Mouse (Mus musculus) CH12.LX (cell line): ENCODE measurements around the gene Gm19684. TPM values are rescaled to one million over a fixed set of nuclear protein-coding genes. Genes with fewer than 3 reads are reported as not detected.
"Not testable (repeated sequence)": the region's sequence is repeated elsewhere in the genome, so short reads cannot be mapped to it uniquely, and the experiment has no call there.

Experiments used
- DNase-seq: peaks from one replicate; pipeline ENCODE4 v3.0.0-alpha.2; 2013; ENCODE audit errors: extremely low read depth
- H3K27ac ChIP-seq: 2 replicates; pipeline ENCODE4 v1.5.1; 2012; ENCODE audit warnings: low read depth, mild to moderate bottlenecking, control low read depth, moderate library complexity; ENCODE audit not compliant: insufficient read depth
- H3K27me3 ChIP-seq: replicated peaks from 2 replicates; pipeline ENCODE3; 2012; ENCODE audit warnings: inconsistent platforms
- H3K36me3 ChIP-seq, 2 experiments: replicated peaks in 1 of 2; 2 replicates each; pipeline versions ENCODE3 to v1.6.1; 2012; ENCODE audit warnings: inconsistent platforms in 1 of 2, low read length in 1 of 2, mild to moderate bottlenecking in 1 of 2, mixed read lengths in 1 of 2, moderate library complexity in 1 of 2; ENCODE audit not compliant: control insufficient read depth in 1 of 2, insufficient read depth in 1 of 2
- H3K4me1 ChIP-seq, 2 experiments: 2 replicates each; pipeline ENCODE4 v1.6.1; 2012; ENCODE audit warnings: inconsistent platforms in 1 of 2, moderate library complexity in 1 of 2; ENCODE audit not compliant: insufficient read depth in 2 of 2, control insufficient read depth in 1 of 2
- H3K4me2 ChIP-seq: 2 replicates; pipeline ENCODE4 v1.6.1; 2012; ENCODE audit warnings: low read depth, mild to moderate bottlenecking, control low read depth; ENCODE audit not compliant: poor library complexity, insufficient read depth, severe bottlenecking
- H3K4me3 ChIP-seq, 3 experiments: fragments of 150-350 bp in 1 of 3; sonication (generic) in 1 of 3; replicated peaks in 1 of 3; 2 replicates each; pipeline versions ENCODE3 to v1.5.1; 2011 to 2012; ENCODE audit warnings: low read depth in 2 of 3, low read length in 2 of 3, mild to moderate bottlenecking in 2 of 3, moderate library complexity in 2 of 3, control low read depth in 1 of 3, improper control_type of control experiment in 1 of 3, inconsistent platforms in 1 of 3, mixed read lengths in 1 of 3; ENCODE audit not compliant: poor library complexity in 1 of 3
- H3K79me2 ChIP-seq: replicated peaks from 2 replicates; pipeline ENCODE4 v1.6.1; 2012; ENCODE audit warnings: mild to moderate bottlenecking, moderate library complexity; ENCODE audit not compliant: control insufficient read depth, poor library complexity, insufficient read depth, severe bottlenecking; ENCODE audit errors: extremely low read depth
- H3K9ac ChIP-seq: 2 replicates; pipeline ENCODE4 v1.6.1; 2012; ENCODE audit warnings: low read depth, mild to moderate bottlenecking, control low read depth, moderate library complexity; ENCODE audit not compliant: insufficient read depth
- H3K9me3 ChIP-seq: replicated peaks from 2 replicates; pipeline ENCODE3; 2012; ENCODE audit warnings: low read length, inconsistent platforms, mixed read lengths
- E2F4 ChIP-seq: IDR thresholded peaks from 2 replicates; pipeline ENCODE4 v1.6.1; 2011; ENCODE audit warnings: low read depth, low read length, improper control_type of control experiment; ENCODE audit not compliant: insufficient replicate concordance
- ETS1 ChIP-seq: conservative IDR thresholded peaks from 2 replicates; pipeline ENCODE4 v1.6.1; 2012; ENCODE audit warnings: low read depth, mild to moderate bottlenecking, inconsistent platforms, low read length, improper control_type of control experiment, moderate library complexity
- GABPA ChIP-seq: IDR thresholded peaks from 2 replicates; pipeline ENCODE4 v1.6.1; 2012; ENCODE audit warnings: low read depth, low read length, improper control_type of control experiment, inconsistent platforms; ENCODE audit not compliant: insufficient replicate concordance
- HCFC1 ChIP-seq: IDR thresholded peaks from 2 replicates; pipeline ENCODE4 v1.6.1; 2012; ENCODE audit warnings: low read depth, mild to moderate bottlenecking, inconsistent platforms, low read length, improper control_type of control experiment
- IRF4 ChIP-seq: IDR thresholded peaks from 2 replicates; pipeline ENCODE4 v1.6.1; 2014; ENCODE audit warnings: low read depth, mild to moderate bottlenecking, inconsistent platforms, low read length, improper control_type of control experiment
- JUN ChIP-seq: IDR thresholded peaks from 2 replicates; pipeline ENCODE4 v1.6.1; 2011; ENCODE audit warnings: low read depth, mild to moderate bottlenecking, low read length, improper control_type of control experiment, moderate library complexity; ENCODE audit not compliant: insufficient read depth
- MAFK ChIP-seq: IDR thresholded peaks from 2 replicates; pipeline ENCODE4 v1.6.1; 2011; ENCODE audit warnings: low read length, improper control_type of control experiment; ENCODE audit not compliant: insufficient replicate concordance
- NRF1 ChIP-seq: IDR thresholded peaks from 2 replicates; pipeline ENCODE4 v1.6.1; 2014; ENCODE audit warnings: low read depth, mild to moderate bottlenecking, inconsistent platforms, low read length, improper control_type of control experiment, moderate library complexity
- PAX5 ChIP-seq: IDR thresholded peaks from 2 replicates; pipeline ENCODE4 v1.6.1; 2012; ENCODE audit warnings: low read length, inconsistent platforms, mixed read lengths
- POLR2AphosphoS2 ChIP-seq: IDR thresholded peaks from 2 replicates; pipeline ENCODE4 v1.6.1; 2011; ENCODE audit warnings: low read depth, low read length, improper control_type of control experiment
- RAD21 ChIP-seq: IDR thresholded peaks from 2 replicates; pipeline ENCODE4 v1.6.1; 2011; ENCODE audit warnings: low read depth, mild to moderate bottlenecking, low read length, improper control_type of control experiment, moderate library complexity
- SIN3A ChIP-seq: IDR thresholded peaks from 2 replicates; pipeline ENCODE4 v1.6.1; 2012; ENCODE audit warnings: low read length, improper control_type of control experiment, inconsistent platforms
- TBP ChIP-seq: conservative IDR thresholded peaks from 2 replicates; pipeline ENCODE4 v1.6.1; 2011; ENCODE audit warnings: low read depth, low read length, improper control_type of control experiment
- TCF12 ChIP-seq: IDR thresholded peaks from 2 replicates; pipeline ENCODE4 v1.6.1; 2014; ENCODE audit warnings: low read depth, mild to moderate bottlenecking, inconsistent platforms, low read length, improper control_type of control experiment
- ZKSCAN1 ChIP-seq: IDR thresholded peaks from 2 replicates; pipeline ENCODE4 v1.6.1; 2012; ENCODE audit warnings: low read depth, inconsistent platforms, low read length, improper control_type of control experiment, borderline replicate concordance
- dilution Hi-C: fragments of 300-500 bp; cut with MboI; formaldehyde crosslinking; loops from 2 replicates; pipeline ENCODE4 v1.14.3; 2020; ENCODE audit warnings: low sequenced_read_pairs; ENCODE audit not compliant: extremely low pct_unique_long_range_greater_than_20kb, extremely low pct_ligation_motif_present
- in situ Hi-C: fragments of 300-500 bp; cut with MboI; formaldehyde crosslinking; loops from 3 replicates; pipeline ENCODE4 v1.14.3; 2019; ENCODE audit warnings: low sequenced_read_pairs, low pct_ligation_motif_present, low pct_unique_long_range_greater_than_20kb, mixed read lengths
- polyA plus RNA-seq: library from polyadenylated mRNA; unstranded; fragments of >175 nt; gene quantifications from 2 replicates; pipeline ENCODE4 v1.2.1, GENCODE M21; 2012; ENCODE audit warnings: low read depth; ENCODE audit not compliant: insufficient read length
- total RNA-seq, 2 experiments: library from RNA; depleted of rRNA; stranded (reverse); fragments of 300-350 nt in 1 of 2; fragments of >200 nt in 1 of 2; gene quantifications; 2 replicates each; pipeline ENCODE4 v1.2.3; 2012 to 2014

Gene Gm19684
- total and polyA plus RNA-seq, 3 experiments, result 0.35 to 0.93 (median 0.55) TPM

- H3K9ac ChIP-seq, H3K4me2 ChIP-seq, H3K36me3 ChIP-seq, H3K79me2 ChIP-seq, H3K9me3 ChIP-seq, H3K4me1 ChIP-seq, dilution Hi-C loops, H3K27ac ChIP-seq, DNase-seq, H3K4me3 ChIP-seq, H3K27me3 ChIP-seq: not testable (repeated sequence)
- in situ Hi-C loops, result loop anchor here (10.0 kb wide), 1 partner anchor 56 kb away; no protein-coding TSS in a partner anchor
Observed at GRCm38 (mm10) chr17:36151200-36151599, 29.7 kb downstream of the Gm19684 start.

- no peak overlapping the region for H3K4me3 ChIP-seq
- peaks cover 3% of the 10 kb centered on the region for H3K27me3 ChIP-seq
- no peaks in the 10 kb centered on the region for H3K4me1 ChIP-seq
- dilution Hi-C loops (no loop called here), in situ Hi-C loops (loop anchor here (10.0 kb wide), 1 partner anchor 60 kb away; no protein-coding TSS in a partner anchor)
- H3K79me2 ChIP-seq, result no peaks in the 10 kb centered on the region
- H3K36me3 ChIP-seq, result no peaks in the 10 kb centered on the region
- H3K4me2 ChIP-seq, result no peak overlapping the region
- H3K9me3 ChIP-seq, result no peaks in the 10 kb centered on the region
- H3K27ac ChIP-seq, result no peak overlapping the region
- H3K9ac ChIP-seq, result no peak overlapping the region
- no peak for TF ChIP-seq ZKSCAN1
- no peak for TF ChIP-seq HCFC1
- no peak for TF ChIP-seq RAD21
- TF ChIP-seq NRF1, result no peak
- TF ChIP-seq TBP, result no peak
- no peak for TF ChIP-seq POLR2AphosphoS2
- no peak for TF ChIP-seq SIN3A
- no peak for TF ChIP-seq ETS1
- TF ChIP-seq E2F4, result no peak
- no peak for TF ChIP-seq JUN
- TF ChIP-seq MAFK, result no peak
- TF ChIP-seq TCF12, result no peak
- TF ChIP-seq GABPA, result no peak
- no peak for TF ChIP-seq PAX5
- no peak for TF ChIP-seq IRF4
- TF ChIP-seq, all 38 proteins: peak for 0
- DNase-seq, result no peak
Observed at GRCm38 (mm10) chr17:36154271-36155149, 33.0 kb downstream of the Gm19684 start.

DNA sequence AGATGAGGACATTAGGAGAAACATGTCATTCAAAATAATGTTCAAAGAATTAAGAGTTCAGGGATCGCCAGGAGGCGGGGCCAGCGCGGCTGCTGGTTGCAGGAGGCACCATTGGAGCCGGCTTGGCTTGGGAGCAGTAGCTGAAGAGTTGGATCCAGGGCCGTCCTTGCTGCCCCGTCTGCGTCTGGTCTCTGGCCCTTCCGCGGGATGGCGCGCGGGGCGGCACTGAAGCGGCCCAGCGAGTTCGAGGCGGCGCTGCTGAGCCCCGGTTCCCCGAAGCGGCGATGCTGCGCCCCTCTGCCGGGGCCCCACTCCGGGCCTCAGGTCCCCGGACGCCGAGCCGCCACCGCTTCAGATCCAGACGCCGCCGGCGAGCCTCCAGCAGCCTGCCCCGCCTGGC lies 36.3 kb downstream of the Gm19684 start:
- H3K4me1 ChIP-seq, DNase-seq, H3K79me2 ChIP-seq, H3K9ac ChIP-seq, H3K4me2 ChIP-seq, H3K4me3 ChIP-seq, H3K36me3 ChIP-seq, H3K27me3 ChIP-seq, dilution Hi-C loops, H3K9me3 ChIP-seq, H3K27ac ChIP-seq: not testable (repeated sequence)
- in situ Hi-C loops, result loop anchor here (10.0 kb wide), 1 partner anchor 63 kb away; no protein-coding TSS in a partner anchor

DNA sequence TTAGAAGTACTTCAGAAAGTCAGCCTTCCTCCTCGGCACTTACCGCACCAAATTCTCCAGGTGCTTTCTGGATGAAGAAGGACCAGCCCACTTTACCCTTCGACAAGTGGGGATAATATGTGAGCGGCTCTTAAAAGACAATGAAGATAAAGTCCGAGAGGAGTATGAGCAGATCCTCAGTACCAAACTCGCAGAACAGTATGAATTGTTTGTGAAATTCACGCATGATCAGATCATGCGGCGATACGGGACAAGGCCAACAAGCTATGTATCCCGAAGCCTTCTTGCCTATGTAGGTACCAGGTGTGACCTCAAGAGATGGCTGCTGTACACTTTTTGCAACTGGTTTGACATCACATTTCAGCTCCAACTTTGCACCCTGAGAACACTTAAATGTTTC lies 36.8 kb downstream of the Gm19684 start:
- in situ Hi-C loops, result loop anchor here (10.0 kb wide), 1 partner anchor 63 kb away; no protein-coding TSS in a partner anchor
- H3K9me3 ChIP-seq, H3K4me1 ChIP-seq, H3K27ac ChIP-seq, H3K4me2 ChIP-seq, DNase-seq, H3K27me3 ChIP-seq, H3K36me3 ChIP-seq, H3K79me2 ChIP-seq, dilution Hi-C loops, H3K9ac ChIP-seq, H3K4me3 ChIP-seq: not testable (repeated sequence)
